Mouse (Mus musculus): ENCODE measurements around the gene Fut2. TPM values are rescaled to one million over a fixed set of nuclear protein-coding genes. Genes with fewer than 3 reads are reported as not detected.

The Fut2 gene
- total RNA-seq, 2 experiments from 2014 or later: 0.42 TPM; not detected in 1

DNA sequence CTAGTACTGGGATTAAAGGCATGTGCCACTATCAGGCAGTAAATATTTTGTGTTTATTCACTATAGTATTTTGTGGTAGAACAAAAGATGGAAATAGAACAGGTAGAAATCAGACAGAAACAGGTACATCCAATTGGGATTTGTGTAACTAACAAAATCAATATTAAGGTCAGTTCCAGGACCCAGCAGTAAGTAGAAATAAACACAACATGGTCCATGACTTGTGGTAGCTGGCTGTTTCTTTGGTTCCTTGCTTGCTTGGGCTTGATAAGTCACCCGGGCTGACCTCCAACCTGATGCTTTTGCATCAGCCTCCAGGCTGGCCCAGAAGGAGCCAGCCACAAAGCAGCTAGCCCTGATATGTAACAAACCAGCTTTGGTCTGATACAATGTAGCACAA is 56.7 kb downstream of the Fut2 start:
- DNase-seq (ENCODE audit: low spot score in 2 of 2): no peak

GRCm38 (mm10) chr7:45605704-45606289 is 60.4 kb downstream of the Fut2 start:
- DNase-seq (ENCODE audit: low spot score in 2 of 2): no peak

DNA sequence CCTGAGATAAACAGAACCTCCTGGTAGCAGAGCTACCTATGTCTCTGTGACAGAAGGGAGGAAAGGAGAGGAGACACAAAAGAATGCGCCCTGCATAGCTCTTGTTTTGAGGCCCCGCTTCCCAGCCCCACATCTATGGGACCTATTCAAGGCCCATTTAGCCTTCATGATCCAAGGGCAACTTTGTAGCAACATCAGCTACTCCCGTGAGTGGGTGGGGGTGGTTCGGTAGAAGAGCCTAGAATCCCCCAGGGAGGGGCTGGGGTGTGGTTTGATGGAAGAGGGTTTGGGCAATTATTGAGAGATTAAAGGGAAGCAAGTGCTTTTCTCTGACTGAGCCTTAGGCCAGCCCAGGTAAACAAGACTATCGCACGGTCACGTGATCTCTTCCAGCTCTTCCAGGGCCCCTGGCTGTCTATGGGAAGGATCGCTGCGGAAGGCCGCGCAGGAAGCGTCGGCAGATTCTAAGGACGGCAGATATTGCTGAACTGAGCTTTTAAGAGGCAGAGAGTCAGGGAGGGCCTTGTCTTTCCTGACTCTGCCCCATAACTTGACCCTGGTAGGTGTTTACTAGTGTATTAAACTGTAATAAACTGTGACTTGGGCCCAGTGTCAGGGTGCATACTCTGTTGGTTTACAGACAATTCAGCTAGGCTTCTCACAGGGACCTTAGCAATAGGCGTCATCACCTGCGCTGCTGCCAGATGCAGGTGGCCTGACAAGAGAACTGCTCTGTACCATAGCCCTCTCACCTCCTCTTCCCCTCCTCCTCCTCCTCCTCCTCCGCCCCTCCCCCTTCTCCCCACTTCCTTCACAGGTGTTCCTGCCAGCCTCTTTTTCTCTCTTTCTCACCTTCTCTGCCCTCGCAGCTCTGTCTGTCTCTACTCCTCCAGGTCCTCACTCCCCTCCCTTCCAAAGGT is 67.0 kb downstream of the Fut2 start:
- DNase-seq (ENCODE audit: low spot score in 2 of 2): no peak

Other genes starting within 250 kb of the Fut2 start
- not detected for gene Lhb, start 245.6 kb downstream of the Fut2 start, total RNA-seq (2021)
- gene Gys1, start 231.6 kb downstream of the Fut2 start, total RNA-seq (2021): 10 to 100 TPM; 38.6 to 40.2 TPM
- 10 to 100 TPM; 56.5 to 65.0 TPM for gene Ruvbl2, start 228.3 kb downstream of the Fut2 start, total RNA-seq (2021)
- gene Ftl1, start 206.5 kb downstream of the Fut2 start, total RNA-seq (2021): 100 to 1,000 TPM; 684 to 753 TPM
- 10 to 100 TPM; 75.8 to 78.4 TPM for gene Bax, start 199.5 kb downstream of the Fut2 start, total RNA-seq (2021)
- gene Tulp2, start 184.5 kb downstream of the Fut2 start, total RNA-seq (2021): under 1 TPM; 0.45 to 0.54 TPM
- gene Gm45808, start 179.6 kb downstream of the Fut2 start, total RNA-seq (2021): 10 to 100 TPM; 14.9 to 20.7 TPM
- 10 to 100 TPM; 35.0 to 38.8 TPM for gene Dhdh, start 177.6 kb downstream of the Fut2 start, total RNA-seq (2021)
- 100 to 1,000 TPM; 236 to 239 TPM for gene Nucb1, start 156.0 kb downstream of the Fut2 start, total RNA-seq (2021)
- 10 to 100 TPM; 36.9 to 45.1 TPM for gene Ppp1r15a, start 140.1 kb downstream of the Fut2 start, total RNA-seq (2021)
- gene Plekha4, start 140.1 kb downstream of the Fut2 start, total RNA-seq (2021): 10 to 100 TPM; 12.5 to 17.5 TPM
- 1 to 10 TPM; 1.3 to 1.8 TPM for gene Hsd17b14, start 111.5 kb downstream of the Fut2 start, total RNA-seq (2021)
- gene Bcat2, start 96.2 kb downstream of the Fut2 start, total RNA-seq (2021): 10 to 100 TPM; 96.4 to 96.5 TPM
- gene Fgf21, start 50.9 kb downstream of the Fut2 start, total RNA-seq (2021): under 1 TPM in 1 of 2 experiments, not detected in 1; 0.34 TPM
- under 1 TPM in 1 of 2 experiments, not detected in 1; 0.22 TPM for gene Fut1, start 49.1 kb downstream of the Fut2 start, total RNA-seq (2021)
- 1 to 10 TPM in 1 of 2 experiments, under 1 TPM in 1; 0.54 to 1.1 TPM for gene Izumo1, start 44.6 kb downstream of the Fut2 start, total RNA-seq (2021)
- 10 to 100 TPM; 31.1 to 31.2 TPM for gene Rasip1, start 38.9 kb downstream of the Fut2 start, total RNA-seq (2021)
- gene Mamstr, start 26.4 kb downstream of the Fut2 start, total RNA-seq (2021): 10 to 100 TPM; 11.5 to 14.2 TPM
- gene Ntn5, start 17.6 kb upstream of the Fut2 start, total RNA-seq (2021): under 1 TPM in 1 of 2 experiments, not detected in 1; 0.20 TPM
- gene Sec1, start 28.0 kb upstream of the Fut2 start, total RNA-seq (2021): under 1 TPM; 0.11 to 0.28 TPM
- 10 to 100 TPM; 15.1 to 16.4 TPM for gene Car11, start 33.4 kb upstream of the Fut2 start, total RNA-seq (2021)
- gene Dbp, start 38.7 kb upstream of the Fut2 start, total RNA-seq (2021): 100 to 1,000 TPM; 101 to 129 TPM
- 1,000 to 10,000 TPM; 1,215 to 1,230 TPM for gene Rpl18, start 49.1 kb upstream of the Fut2 start, total RNA-seq (2021)
- gene Sphk2, start 51.6 kb upstream of the Fut2 start, total RNA-seq (2021): 10 to 100 TPM; 30.1 to 33.3 TPM
- under 1 TPM; 0.45 to 0.62 TPM for gene Fam83e, start 54.8 kb upstream of the Fut2 start, total RNA-seq (2021)
- gene Spaca4, start 59.4 kb upstream of the Fut2 start, total RNA-seq (2021): not detected
- 10 to 100 TPM; 17.2 to 18.8 TPM for gene Lmtk3, start 117.3 kb upstream of the Fut2 start, total RNA-seq (2021)
- gene Sult2b1, start 118.3 kb upstream of the Fut2 start, total RNA-seq (2021): 1 to 10 TPM in 1 of 2 experiments, under 1 TPM in 1; 0.64 to 1.0 TPM
- gene Cyth2, start 148.2 kb upstream of the Fut2 start, total RNA-seq (2021): 100 to 1,000 TPM; 124 to 126 TPM
- gene Kcnj14, start 158.4 kb upstream of the Fut2 start, total RNA-seq (2021): under 1 TPM; 0.45 to 0.53 TPM
- 10 to 100 TPM; 28.2 to 28.3 TPM for gene Grwd1, start 164.6 kb upstream of the Fut2 start, total RNA-seq (2021)
- gene Kdelr1, start 206.4 kb upstream of the Fut2 start, total RNA-seq (2021): 100 to 1,000 TPM; 147 to 148 TPM
- gene Grin2d, start 212.0 kb upstream of the Fut2 start, total RNA-seq (2021): 1 to 10 TPM; 2.0 to 2.1 TPM
- gene Syngr4, start 230.3 kb upstream of the Fut2 start, total RNA-seq (2021): under 1 TPM; 0.79 to 0.95 TPM
- gene Tmem143, start 230.5 kb upstream of the Fut2 start, total RNA-seq (2021): 10 to 100 TPM; 30.2 to 33.3 TPM